Mouse (Mus musculus) spleen, adult 2 months (tissue): ENCODE results near the gene Rasl2-9. TPM values are rescaled to one million over a fixed set of nuclear protein-coding genes. Genes with fewer than 3 reads are reported as not detected.

Experiments
- DNase-seq, 2 experiments: peaks; one replicate each; pipeline versions ENCODE4 v3.0.0 to v3.0.0-alpha.2; 2012 to 2021; ENCODE audit warnings: low spot score in 2 of 2, low read depth in 1 of 2
- H3K27ac ChIP-seq: fragments of 200-500 bp; 2 replicates; pipeline ENCODE4 v1.5.1; 2012; ENCODE audit warnings: low read length, inconsistent platforms; ENCODE audit not compliant: insufficient read depth
- H3K27me3 ChIP-seq: fragments of 200-500 bp; 2 replicates; pipeline ENCODE4 v1.6.1; 2012; ENCODE audit warnings: mild to moderate bottlenecking, moderate library complexity, low read length, inconsistent platforms; ENCODE audit not compliant: control insufficient read depth, insufficient read depth
- H3K36me3 ChIP-seq: fragments of 200-500 bp; 2 replicates; pipeline ENCODE4 v1.6.1; 2012; ENCODE audit warnings: mild to moderate bottlenecking, low read length, inconsistent platforms; ENCODE audit not compliant: control insufficient read depth, insufficient read depth
- H3K4me1 ChIP-seq: fragments of 200-500 bp; 2 replicates; pipeline ENCODE4 v1.6.1; 2011; ENCODE audit warnings: inconsistent platforms; ENCODE audit not compliant: control insufficient read depth, insufficient read depth, insufficient read length
- H3K4me3 ChIP-seq: fragments of 200-500 bp; 2 replicates; pipeline ENCODE4 v1.5.1; 2011; ENCODE audit warnings: mild to moderate bottlenecking, inconsistent platforms; ENCODE audit not compliant: insufficient read depth, insufficient read length; ENCODE audit errors: extremely low read depth
- CTCF ChIP-seq: fragments of 200-500 bp; IDR thresholded peaks from 2 replicates; pipeline ENCODE4 v1.5.1; 2011; ENCODE audit warnings: mild to moderate bottlenecking, inconsistent platforms; ENCODE audit not compliant: insufficient read depth, insufficient read length, insufficient replicate concordance; ENCODE audit errors: extremely low read depth
- POLR2A ChIP-seq: fragments of 200-500 bp; IDR thresholded peaks from 2 replicates; pipeline ENCODE4 v1.6.1; 2011; ENCODE audit warnings: low read depth, low read length, inconsistent platforms
- WGBS: fragments of 180-500 bp; shearing (Covaris S2); methylation state at CpG from one replicate; pipeline ENCODE4 v1.1.7; 2018; 5-methylcytosine and 5-hydroxymethylcytosine counted together
- polyA plus RNA-seq: library from polyadenylated mRNA; depleted of rRNA; stranded (reverse); fragments of >200 nt; gene quantifications from 2 replicates; pipeline ENCODE4 v1.2.3, GENCODE M21; 2012; rRNA removed

The Rasl2-9 gene
- polyA plus RNA-seq, 1 experiment = 0.21 TPM

DNA sequence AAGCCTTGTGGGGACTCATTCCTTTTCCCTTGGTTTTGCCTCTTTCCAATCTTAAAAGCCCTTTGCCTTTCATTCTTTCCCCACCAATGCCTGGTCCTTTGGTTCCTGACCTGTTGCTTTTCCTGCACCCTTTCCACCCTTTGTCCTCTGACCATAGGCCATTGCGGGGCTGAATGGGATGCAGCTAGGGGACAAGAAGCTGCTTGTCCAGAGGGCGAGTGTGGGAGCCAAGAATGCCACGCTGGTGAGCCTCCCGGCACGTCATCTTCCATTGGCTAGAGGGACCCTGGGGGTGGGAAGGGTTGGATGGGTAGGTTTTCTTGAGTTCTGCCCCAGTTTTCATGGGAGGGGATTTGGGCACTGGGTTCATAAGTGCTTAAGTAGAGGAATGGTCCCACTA, 50.8 kb downstream of the Rasl2-9 start:
- Histone ChIP-seq H3K36me3 (peaks cover 66% of the 10 kb centered on the region), H3K4me3 (no peak overlapping the region), H3K27ac (no peak overlapping the region), H3K27me3 (no peaks in the 10 kb centered on the region), H3K4me1 (no peaks in the 10 kb centered on the region; the same call in 1 of the 2 replicates)
- no peak for DNase-seq
- 93% methylated on average over 5 of the region's 5 CpGs for WGBS
- TF ChIP-seq CTCF (no peak), POLR2A (no peak)

Other genes with a start within 250 kb of the Rasl2-9 start
- 14.5 and 15.3 TPM in 2 replicates for gene Isoc2a, start 248.8 kb downstream of the Rasl2-9 start, polyA plus RNA-seq
- gene Gm36210, start 219.4 kb downstream of the Rasl2-9 start, polyA plus RNA-seq = 0.08 TPM in 1 of 2 replicates, not detected in the other
- 19.2 and 26.9 TPM in 2 replicates for gene Zfp628, start 210.7 kb downstream of the Rasl2-9 start, polyA plus RNA-seq
- 2.8 and 3.2 TPM in 2 replicates for gene Nat14, start 203.9 kb downstream of the Rasl2-9 start, polyA plus RNA-seq
- gene Ssc5d, start 200.2 kb downstream of the Rasl2-9 start, polyA plus RNA-seq = 1.7 and 1.8 TPM in 2 replicates
- gene Sbk2, start 161.5 kb downstream of the Rasl2-9 start, polyA plus RNA-seq = 1.9 TPM in 2 replicates
- gene Sbk3, start 154.8 kb downstream of the Rasl2-9 start, polyA plus RNA-seq = 0.05 and 0.06 TPM in 2 replicates
- 30.2 and 39.9 TPM in 2 replicates for gene Zfp579, start 129.8 kb downstream of the Rasl2-9 start, polyA plus RNA-seq
- 24.2 and 32.0 TPM in 2 replicates for gene Zfp524, start 111.5 kb downstream of the Rasl2-9 start, polyA plus RNA-seq
- 26.8 and 33.2 TPM in 2 replicates for gene Fiz1, start 111.3 kb downstream of the Rasl2-9 start, polyA plus RNA-seq
- gene Gm44973, start 110.5 kb downstream of the Rasl2-9 start, polyA plus RNA-seq = 0.12 TPM in 1 of 2 replicates, not detected in the other
- 47.9 and 58.4 TPM in 2 replicates for gene Zfp865, start 105.6 kb downstream of the Rasl2-9 start, polyA plus RNA-seq
- gene Ccdc106, start 105.4 kb downstream of the Rasl2-9 start, polyA plus RNA-seq = 0.43 and 0.54 TPM in 2 replicates
- gene 4632433K11Rik, start 91.8 kb downstream of the Rasl2-9 start, polyA plus RNA-seq = not detected in 2 replicates
- 4.2 and 5.4 TPM in 2 replicates for gene Zfp784, start 87.5 kb downstream of the Rasl2-9 start, polyA plus RNA-seq
- 12.7 and 24.9 TPM in 2 replicates for gene Zfp580, start 74.4 kb downstream of the Rasl2-9 start, polyA plus RNA-seq
- gene U2af2, start 63.8 kb downstream of the Rasl2-9 start, polyA plus RNA-seq = 210 and 216 TPM in 2 replicates
- gene Epn1, start 45.7 kb downstream of the Rasl2-9 start, polyA plus RNA-seq = 196 and 257 TPM in 2 replicates
- gene Rfpl4, start 9.0 kb downstream of the Rasl2-9 start, polyA plus RNA-seq = not detected in 2 replicates
- not detected in 2 replicates for gene Vmn1r55, start 23.7 kb upstream of the Rasl2-9 start, polyA plus RNA-seq
- not detected in 2 replicates for gene Vmn1r56, start 70.8 kb upstream of the Rasl2-9 start, polyA plus RNA-seq
- gene Vmn1r57, start 92.5 kb upstream of the Rasl2-9 start, polyA plus RNA-seq = not detected in 2 replicates
- gene Gm5065, start 224.6 kb upstream of the Rasl2-9 start, polyA plus RNA-seq = not detected in 2 replicates
- not detected in 2 replicates for gene Nlrp2, start 225.1 kb upstream of the Rasl2-9 start, polyA plus RNA-seq